Mouse (Mus musculus): ENCODE results near the gene Atxn7l2.

- no peak for TF ChIP-seq CTCF (conservative IDR thresholded peaks at IDR 0.05; ENCODE audit: low read length)
- no peak for TF ChIP-seq NANOG (IDR thresholded peaks at IDR 0.05; ENCODE audit: borderline replicate concordance, low read length)
These were observed 5.1 kb downstream of the Atxn7l2 start for GRCm38 (mm10) chr3:108205601-108206000.

All from E14TG2a.4 (cell line).